Mouse (Mus musculus) lung, embryonic 14.5 days (tissue): ENCODE measurements around the gene Tcea2. TPM values are rescaled to one million over a fixed set of nuclear protein-coding genes. Genes with fewer than 3 reads are reported as not detected.

Source experiments
- ATAC-seq: fragments of 200-750 bp; cut with Nextera tagmentation; 2 replicates; pipeline ENCODE4 v1.8.0; 2017; ENCODE audit warnings: mild to moderate bottlenecking, moderate TSS enrichment, moderate library complexity; ENCODE audit not compliant: insufficient read depth
- DNase-seq: peaks from one replicate; pipeline ENCODE4 v3.0.0-alpha.2; 2015
- H3K27ac ChIP-seq: fragments of 300-500 bp; sonication (generic); 2 replicates; pipeline ENCODE4 v1.5.1; 2014; ENCODE audit warnings: low read depth, mild to moderate bottlenecking, moderate library complexity
- H3K27me3 ChIP-seq: fragments of 300-500 bp; sonication (generic); 2 replicates; pipeline ENCODE4 v1.6.1; 2014; ENCODE audit warnings: low read length, control low read depth; ENCODE audit not compliant: insufficient read depth
- H3K36me3 ChIP-seq: fragments of 300-500 bp; sonication (generic); 2 replicates; pipeline ENCODE4 v1.6.1; 2014; ENCODE audit warnings: control low read depth; ENCODE audit not compliant: insufficient read depth
- H3K4me1 ChIP-seq: fragments of 300-500 bp; sonication (generic); 2 replicates; pipeline ENCODE4 v1.6.1; 2014; ENCODE audit warnings: antibody characterized with exemption, control low read depth; ENCODE audit not compliant: insufficient read depth
- H3K4me2 ChIP-seq: fragments of 300-500 bp; sonication (generic); 2 replicates; pipeline ENCODE4 v1.6.1; 2014; ENCODE audit warnings: mild to moderate bottlenecking
- H3K4me3 ChIP-seq: fragments of 300-500 bp; sonication (generic); 2 replicates; pipeline ENCODE4 v1.5.1; 2014; ENCODE audit warnings: low read depth, low read length
- H3K9ac ChIP-seq: fragments of 300-500 bp; sonication (generic); 2 replicates; pipeline ENCODE4 v1.6.1; 2014
- H3K9me3 ChIP-seq: fragments of 300-500 bp; sonication (generic); 2 replicates; pipeline ENCODE4 v1.6.1; 2016; ENCODE audit warnings: low read depth, low read length, control low read depth
- CTCF ChIP-seq: IDR thresholded peaks from 2 replicates; pipeline ENCODE4 v1.5.1; 2016; ENCODE audit warnings: antibody characterized with exemption, low read depth
- WGBS: fragments of 180-500 bp; shearing (Covaris S2); extraction: QIAGEN DNeasy Blood & Tissue Kit; methylation state at CpG from one replicate; pipeline ENCODE4 v1.1.7; 2014; 5-methylcytosine and 5-hydroxymethylcytosine counted together
- polyA plus RNA-seq: library from polyadenylated mRNA; unstranded; fragments of >200 nt; fragmentation: Nextera tagmentation; extraction: Ambion mirVana; gene quantifications from 2 replicates; pipeline ENCODE4 v1.2.1, GENCODE M21; 2014

Gene Tcea2
- polyA plus RNA-seq, 1 experiment from 2014 or later = 25.7 TPM

GRCm38 (mm10) chr2:181674934-181675333 is 5.2 kb upstream of the Tcea2 start:
- no peak overlapping the region; the same call in 1 of the 2 replicates for H3K27ac ChIP-seq
- no peaks in the 10 kb centered on the region for H3K36me3 ChIP-seq
- 84% methylated on average over 4 of the region's 4 CpGs for WGBS
- ATAC-seq (no peak), DNase-seq (no peak)
- H3K9ac ChIP-seq = no peak overlapping the region
- no peaks in the 10 kb centered on the region for H3K9me3 ChIP-seq
- H3K27me3 ChIP-seq = peaks cover 30% of the 10 kb centered on the region
- H3K4me3 ChIP-seq = no peak overlapping the region
- 0 out of 2 replicates have a peak, but pooled peaks cover 2% of the 10 kb centered on the region for H3K4me1 ChIP-seq
- no peak for TF ChIP-seq CTCF
- H3K4me2 ChIP-seq = no peak overlapping the region

DNA sequence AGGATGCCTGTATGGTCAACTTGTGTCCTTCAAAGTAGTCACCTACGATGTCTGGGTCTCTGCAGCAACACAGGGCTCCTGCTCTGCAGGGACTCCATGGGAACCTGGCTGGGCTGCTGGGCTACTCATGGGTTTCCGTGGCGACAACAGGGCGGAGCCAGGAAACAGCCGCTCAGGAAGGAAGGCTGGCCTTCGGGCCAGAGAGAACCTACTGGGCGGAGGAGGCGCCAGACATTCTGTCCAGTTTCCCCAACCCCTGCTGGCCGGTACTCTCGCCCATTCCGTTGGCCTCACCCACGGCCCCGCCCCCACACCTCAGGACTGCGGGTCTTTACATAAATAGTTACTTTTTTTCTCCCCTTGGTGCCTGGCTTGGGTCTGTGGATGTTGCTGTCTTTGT is 4.7 kb upstream of the Tcea2 start:
- Histone ChIP-seq H3K9me3 (no peaks in the 10 kb centered on the region), H3K27me3 (peaks cover 25% of the 10 kb centered on the region), H3K4me1 (0 out of 2 replicates have a peak, but pooled peaks cover 2% of the 10 kb centered on the region), H3K36me3 (no peaks in the 10 kb centered on the region), H3K27ac (peak overlapping the region; percentile 61; the same call in 1 of the 2 replicates), H3K4me3 (peak overlapping the region; percentile 10; the same call in 1 of the 2 replicates), H3K9ac (peak overlapping the region; percentile 30; the same call in 1 of the 2 replicates), H3K4me2 (peak overlapping the region; percentile 52)
- WGBS = 3% methylated on average over 14 of the region's 14 CpGs
- ATAC-seq (peak; percentile 38; the same call in 1 of the 2 replicates), DNase-seq (peak; percentile 77)
- 0 out of 2 replicates have a peak, but pooled peaks have one; percentile 21 for TF ChIP-seq CTCF

DNA sequence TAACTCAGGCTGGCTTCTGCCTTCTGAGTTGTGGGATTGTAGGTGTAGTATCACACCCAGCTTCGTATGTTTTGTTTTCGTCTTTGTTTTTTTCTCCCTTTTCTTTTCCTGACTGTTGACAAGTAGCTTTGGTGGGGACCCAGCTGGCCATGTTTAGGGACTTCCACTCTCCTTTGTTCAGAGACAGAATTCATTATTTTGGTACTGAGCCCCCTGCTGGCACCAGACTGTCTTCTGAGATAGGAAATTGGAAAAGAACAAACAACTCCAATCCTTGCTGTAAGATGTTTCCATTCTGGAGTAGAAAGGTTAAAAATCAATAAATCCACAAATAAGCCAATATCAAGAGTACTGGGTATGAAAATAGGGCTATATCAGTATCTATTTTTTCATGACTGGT is 3.7 kb upstream of the Tcea2 start:
- H3K4me2 ChIP-seq = no peak overlapping the region
- no peak for ATAC-seq
- peak; percentile 50 for TF ChIP-seq CTCF
- H3K4me3 ChIP-seq = no peak overlapping the region
- DNase-seq = peak; percentile 75
- H3K36me3 ChIP-seq = no peaks in the 10 kb centered on the region
- H3K9me3 ChIP-seq = no peaks in the 10 kb centered on the region
- H3K9ac ChIP-seq = no peak overlapping the region
- WGBS = 47% methylated on average over 2 of the region's 2 CpGs
- H3K4me1 ChIP-seq = peaks cover 12% of the 10 kb centered on the region; the same call in 1 of the 2 replicates
- no peak overlapping the region; the same call in 1 of the 2 replicates for H3K27ac ChIP-seq
- peaks cover 15% of the 10 kb centered on the region for H3K27me3 ChIP-seq

DNA sequence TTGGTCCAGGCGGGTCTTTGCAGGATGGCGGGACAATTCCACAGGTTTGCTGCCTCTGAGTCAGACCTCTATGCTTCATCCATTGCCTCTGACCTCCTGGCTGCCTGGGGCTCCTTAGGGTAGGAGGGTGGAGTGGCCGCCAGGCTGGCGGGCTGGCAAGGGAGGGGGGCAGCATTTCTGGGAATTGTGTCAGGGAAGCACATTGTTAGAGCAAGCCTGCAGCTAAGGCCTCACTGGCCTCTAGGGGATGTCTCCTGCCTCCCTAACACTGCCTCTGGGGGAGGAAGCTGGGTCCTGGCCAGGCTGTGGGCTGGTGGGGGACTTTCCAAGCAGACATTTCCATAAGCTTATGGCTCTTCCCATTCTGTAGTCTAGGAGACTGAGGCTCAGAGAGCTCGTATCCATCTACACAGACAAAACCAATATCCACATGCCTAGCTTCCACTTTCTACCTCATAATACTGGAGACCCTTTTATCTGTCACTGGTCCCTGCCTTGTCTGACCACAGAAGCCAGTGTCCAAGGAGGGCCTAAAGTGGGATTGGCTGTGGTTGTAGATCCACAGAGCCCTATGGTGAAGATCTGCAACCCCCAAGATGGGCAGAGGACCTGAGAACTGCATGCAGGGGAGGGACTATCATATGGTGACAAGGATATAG is 2.9 kb upstream of the Tcea2 start:
- no peak for ATAC-seq
- peak; percentile 45 for DNase-seq
- no peak overlapping the region for H3K4me2 ChIP-seq
- peak overlapping the region; percentile 56; the same call in 1 of the 2 replicates for H3K27ac ChIP-seq
- H3K4me3 ChIP-seq = no peak overlapping the region
- no peaks in the 10 kb centered on the region for H3K9me3 ChIP-seq
- WGBS = 56% methylated on average over 5 of the region's 5 CpGs
- H3K4me1 ChIP-seq = peaks cover 12% of the 10 kb centered on the region; the same call in 1 of the 2 replicates
- no peaks in the 10 kb centered on the region for H3K36me3 ChIP-seq
- H3K9ac ChIP-seq = no peak overlapping the region
- H3K27me3 ChIP-seq = peaks cover 7% of the 10 kb centered on the region
- TF ChIP-seq CTCF = peak; percentile 31; the same call in 1 of the 2 replicates

DNA sequence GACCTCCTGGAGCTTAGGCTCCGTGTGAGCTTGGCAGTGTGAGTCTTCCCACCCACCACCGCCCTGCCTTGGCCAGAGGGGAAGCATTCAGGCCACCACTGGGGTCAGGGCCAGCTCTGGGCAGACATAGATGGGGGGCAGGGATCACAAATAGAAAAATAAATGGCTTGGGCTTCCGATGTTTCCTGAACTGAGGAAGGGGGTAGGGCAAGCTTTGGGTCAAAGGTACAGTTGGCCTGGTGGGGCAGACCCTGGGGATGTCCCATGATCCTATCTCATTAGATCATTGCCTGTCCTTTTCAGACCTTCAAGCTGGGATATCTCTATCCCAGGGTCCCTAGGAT is 2.4 kb upstream of the Tcea2 start:
- Histone ChIP-seq H3K9me3 (no peaks in the 10 kb centered on the region), H3K4me2 (no peak overlapping the region), H3K36me3 (no peaks in the 10 kb centered on the region), H3K4me3 (no peak overlapping the region), H3K27ac (peak overlapping the region; percentile 56; the same call in 1 of the 2 replicates), H3K4me1 (peaks cover 12% of the 10 kb centered on the region; the same call in 1 of the 2 replicates), H3K27me3 (peaks cover 2% of the 10 kb centered on the region; the same call in 1 of the 2 replicates), H3K9ac (no peak overlapping the region)
- 46% methylated on average over 3 of the region's 3 CpGs for WGBS
- DNase-seq (no peak), ATAC-seq (no peak)
- no peak for TF ChIP-seq CTCF

DNA sequence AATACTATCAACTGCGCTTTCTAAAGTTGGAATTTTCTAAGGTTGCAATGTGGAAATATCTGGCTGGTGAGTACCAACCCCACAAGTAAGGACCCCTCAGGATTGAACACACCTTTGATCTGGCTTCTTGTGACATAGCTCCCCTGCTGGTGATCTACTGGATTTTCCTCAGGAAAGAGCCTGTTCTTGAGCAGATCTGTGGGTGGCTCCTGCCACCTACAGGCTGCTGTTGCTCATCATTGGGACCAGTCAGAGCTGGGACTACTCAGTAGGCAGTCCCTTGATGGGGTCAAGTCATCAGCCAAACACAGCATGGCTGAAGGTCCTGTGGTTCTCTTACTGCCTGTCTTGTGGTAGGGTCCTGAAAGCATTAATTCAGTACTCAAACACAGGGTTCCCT is 1.3 kb upstream of the Tcea2 start:
- H3K4me2 ChIP-seq = no peak overlapping the region
- no peaks in the 10 kb centered on the region for H3K27me3 ChIP-seq
- H3K4me1 ChIP-seq = peaks cover 12% of the 10 kb centered on the region; the same call in 1 of the 2 replicates
- no peak overlapping the region for H3K9ac ChIP-seq
- ATAC-seq (peak; percentile 68), DNase-seq (peak; percentile 92)
- H3K9me3 ChIP-seq = no peaks in the 10 kb centered on the region
- 44% methylated on average over 1 of the region's 1 CpGs for WGBS
- H3K36me3 ChIP-seq = no peaks in the 10 kb centered on the region
- TF ChIP-seq CTCF = peak; percentile 98
- no peak overlapping the region for H3K27ac ChIP-seq
- H3K4me3 ChIP-seq = no peak overlapping the region

GRCm38 (mm10) chr2:181680716-181681117 is 607 bp downstream of the Tcea2 start:
- Histone ChIP-seq H3K4me3 (peak overlapping the region; percentile 72), H3K27me3 (no peaks in the 10 kb centered on the region), H3K9ac (peak overlapping the region; percentile 86), H3K9me3 (no peaks in the 10 kb centered on the region), H3K27ac (0 out of 2 replicates have a peak overlapping the region, but pooled peaks have one; percentile 24), H3K4me2 (peak overlapping the region; percentile 92), H3K36me3 (peaks cover 5% of the 10 kb centered on the region; the same call in 1 of the 2 replicates), H3K4me1 (peaks cover 12% of the 10 kb centered on the region; the same call in 1 of the 2 replicates)
- DNase-seq (peak; percentile 27), ATAC-seq (peak; percentile 20; the same call in 1 of the 2 replicates)
- TF ChIP-seq CTCF = no peak
- WGBS = 15% methylated on average over 7 of the region's 7 CpGs
